Mouse (Mus musculus): ENCODE measurements around the gene Smim24.
A peak's percentile ranks its signal among the peaks of the same experiment; 100 is the strongest.

The Smim24 gene

DNA sequence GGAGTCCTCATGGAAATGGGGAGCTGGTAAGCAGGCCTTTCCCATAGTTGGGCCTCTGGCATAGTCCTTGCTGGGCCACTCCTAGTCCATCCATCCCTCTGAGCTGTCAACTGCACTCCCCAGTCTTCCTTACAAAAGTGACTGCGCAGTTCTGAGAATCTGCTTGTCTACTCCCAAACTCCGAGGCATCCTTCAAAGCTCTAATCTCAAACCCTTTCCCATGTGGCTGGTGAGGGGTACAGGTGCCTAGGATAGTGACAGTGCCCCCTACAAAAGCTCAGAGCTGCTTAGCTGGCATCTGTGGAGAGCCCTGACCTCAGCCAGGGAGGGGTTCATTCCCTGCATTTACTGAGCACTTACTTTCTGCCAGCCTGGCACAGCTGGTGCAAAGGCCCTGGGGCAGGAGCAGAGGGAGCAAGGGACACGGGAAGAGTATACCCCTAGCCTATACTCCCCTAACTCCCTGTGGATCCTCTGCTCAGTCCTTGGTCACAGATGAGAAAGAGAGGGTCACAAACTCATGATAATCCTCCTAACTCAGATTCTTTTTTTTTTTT, 29.9 kb downstream of the Smim24 start:
- no peak for DNase-seq (ENCODE audit: low spot score)

GRCm38 (mm10) chr10:81423476-81424245, 30.8 kb downstream of the Smim24 start:
- peak; percentile 3 for DNase-seq (ENCODE audit: low spot score)

- DNase-seq (ENCODE audit: low spot score): peak; percentile 27
These were observed 31.6 kb downstream of the Smim24 start for GRCm38 (mm10) chr10:81424246-81425051.

DNA sequence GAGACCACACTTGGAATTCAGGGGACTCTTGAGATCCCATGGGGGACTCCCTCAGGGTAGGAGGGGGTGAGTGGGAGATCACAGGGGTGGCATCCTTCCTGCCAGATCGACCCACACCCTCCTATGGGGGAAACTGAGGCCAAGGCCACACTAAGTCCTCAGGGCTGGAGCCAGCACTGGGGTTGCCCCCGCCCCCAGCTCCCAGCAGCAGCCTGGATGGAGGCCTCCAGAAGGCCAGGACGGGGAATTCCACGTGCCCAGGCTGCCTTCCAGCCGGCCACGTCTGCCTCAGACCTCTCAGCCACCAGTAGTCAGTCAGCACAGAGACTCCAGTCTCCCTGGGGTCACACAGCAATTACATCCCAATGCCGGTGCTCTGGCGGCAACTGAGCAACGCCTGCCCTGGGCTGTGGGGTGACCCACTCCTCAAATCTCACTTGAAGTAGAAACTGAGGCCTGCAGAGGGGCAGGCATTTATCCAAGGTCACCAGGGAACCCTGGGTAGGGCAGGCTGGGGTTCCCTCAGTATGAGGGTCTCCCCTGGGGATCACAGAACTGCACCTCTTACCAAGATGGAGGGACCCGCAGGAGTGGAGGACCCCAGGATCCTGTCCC, 32.5 kb downstream of the Smim24 start:
- DNase-seq (ENCODE audit: low spot score): peak; percentile 18

GRCm38 (mm10) chr10:81426081-81426671, 33.3 kb downstream of the Smim24 start:
- DNase-seq (ENCODE audit: low spot score): peak; percentile 11

- peak; percentile 50 for DNase-seq (ENCODE audit: low spot score)
These were observed 34.0 kb downstream of the Smim24 start for GRCm38 (mm10) chr10:81426897-81427296.

DNA sequence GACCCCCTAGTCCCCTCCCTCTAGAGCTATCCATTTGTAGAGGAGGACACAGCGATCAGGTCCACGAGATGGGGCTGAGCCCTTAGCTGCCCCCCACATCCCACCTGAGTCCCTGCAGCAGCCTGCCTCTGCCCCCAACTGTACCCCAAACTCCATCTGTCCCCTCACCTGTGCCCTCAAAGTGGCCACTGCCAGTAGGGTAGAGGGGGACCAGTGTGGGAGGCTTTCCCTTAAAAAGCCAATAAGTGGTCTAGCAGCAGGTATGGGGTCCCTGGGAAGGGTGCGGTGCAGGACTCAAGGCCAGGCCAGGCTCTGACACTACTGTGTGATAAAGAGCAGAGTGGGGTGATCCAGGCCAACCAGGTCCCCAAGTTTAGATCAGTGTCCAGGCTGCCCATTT, 34.5 kb downstream of the Smim24 start:
- peak; percentile 8 for DNase-seq (ENCODE audit: low spot score)

GRCm38 (mm10) chr10:81427804-81428506, 35.1 kb downstream of the Smim24 start:
- DNase-seq (ENCODE audit: low spot score): peak; percentile 28

DNA sequence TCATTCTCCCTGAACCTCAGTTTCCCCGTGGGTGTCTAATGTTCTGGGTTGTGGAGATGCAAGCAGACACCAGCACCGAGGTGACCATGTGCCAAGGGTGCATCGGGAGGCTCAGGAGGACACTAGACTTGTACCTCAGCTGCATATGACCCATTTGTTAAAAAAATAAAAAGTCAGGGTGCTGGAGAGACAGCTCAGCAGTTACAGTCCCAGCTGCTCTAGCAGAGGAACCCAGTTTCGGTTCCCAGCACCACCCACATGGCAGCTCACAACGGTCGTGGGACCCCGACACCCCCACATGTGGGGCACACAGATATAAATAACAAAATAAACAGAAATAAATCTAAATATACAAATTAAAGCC, 35.6 kb downstream of the Smim24 start:
- peak; percentile 9 for DNase-seq (ENCODE audit: low spot score)

DNA sequence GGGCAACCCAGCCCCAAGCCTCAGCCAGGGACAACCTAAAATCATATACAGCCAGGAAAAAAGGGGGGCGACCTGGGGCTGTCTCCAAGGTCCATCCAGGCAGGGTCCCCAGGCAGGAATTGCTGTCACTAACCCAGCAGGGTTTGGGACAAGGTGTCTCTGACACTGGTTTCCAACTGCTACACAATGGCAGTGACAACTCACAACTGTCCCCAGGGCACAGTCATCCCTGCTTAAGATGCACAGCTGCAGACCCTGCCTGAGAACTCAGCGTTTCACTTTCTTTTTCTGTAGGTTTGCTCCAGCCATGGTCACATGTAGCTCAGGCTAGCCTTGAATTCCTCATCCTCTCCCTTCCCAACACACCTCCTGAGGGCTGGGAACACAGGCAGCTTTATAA, 36.2 kb downstream of the Smim24 start:
- peak; percentile 29 for DNase-seq (ENCODE audit: low spot score)

DNA sequence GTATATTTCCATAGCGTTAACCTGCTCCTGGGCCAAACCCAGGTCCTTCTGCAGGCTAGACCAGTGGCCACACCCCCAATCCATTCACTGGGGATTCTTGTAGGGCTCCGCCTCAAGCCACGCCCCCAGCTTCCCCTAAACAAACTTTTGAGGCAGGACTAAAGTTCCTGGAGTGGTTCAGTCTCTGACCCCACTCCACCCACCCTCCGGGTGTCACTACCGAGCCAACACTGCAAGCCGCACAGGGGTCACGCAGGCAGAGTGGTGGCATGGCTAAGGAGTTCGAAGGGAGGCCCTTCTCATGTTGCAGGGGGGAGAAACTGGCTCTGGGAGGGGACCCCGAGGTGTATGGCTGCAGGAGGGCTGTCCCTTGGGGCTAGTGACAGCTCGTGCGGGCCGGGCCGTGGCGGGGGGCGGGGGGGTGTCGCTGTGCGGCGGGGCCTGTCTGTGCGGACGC, 36.8 kb downstream of the Smim24 start:
- DNase-seq (ENCODE audit: low spot score): peak; percentile 82

DNA sequence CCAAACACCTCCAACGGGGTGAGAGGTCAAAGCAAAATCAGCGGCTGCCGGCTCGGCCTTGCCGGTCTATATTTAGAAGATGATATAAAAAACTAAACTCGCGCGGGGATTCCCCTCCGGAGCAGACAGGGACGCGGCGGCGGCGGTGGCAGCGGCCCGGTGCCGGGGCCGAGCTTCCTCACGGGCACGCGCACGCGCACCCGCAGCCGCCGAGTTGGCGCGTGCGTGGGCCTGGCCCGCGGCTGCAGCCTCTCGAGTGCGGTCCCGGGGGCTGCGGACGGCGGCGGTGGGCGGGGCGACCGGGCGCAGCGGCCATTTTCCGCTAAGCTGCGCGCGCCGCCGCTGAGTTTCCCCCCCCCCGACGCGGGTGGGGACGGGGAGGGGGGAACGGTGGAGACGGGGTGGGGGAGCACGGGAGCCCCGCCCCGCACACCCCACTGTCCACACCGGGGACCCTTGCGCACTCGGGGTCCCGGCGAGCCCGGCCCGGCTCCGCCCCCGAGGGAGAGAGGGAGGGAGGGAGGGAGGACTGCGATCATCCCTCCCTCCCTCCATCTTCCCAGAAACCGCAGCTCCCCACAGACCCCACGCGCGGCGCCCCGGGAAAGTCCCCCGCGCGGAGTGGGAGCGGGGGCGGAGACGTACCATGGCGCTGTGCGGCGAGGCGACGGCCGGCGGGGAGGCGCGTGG, 37.4 kb downstream of the Smim24 start:
- DNase-seq (ENCODE audit: low spot score): peak; percentile 84

DNA sequence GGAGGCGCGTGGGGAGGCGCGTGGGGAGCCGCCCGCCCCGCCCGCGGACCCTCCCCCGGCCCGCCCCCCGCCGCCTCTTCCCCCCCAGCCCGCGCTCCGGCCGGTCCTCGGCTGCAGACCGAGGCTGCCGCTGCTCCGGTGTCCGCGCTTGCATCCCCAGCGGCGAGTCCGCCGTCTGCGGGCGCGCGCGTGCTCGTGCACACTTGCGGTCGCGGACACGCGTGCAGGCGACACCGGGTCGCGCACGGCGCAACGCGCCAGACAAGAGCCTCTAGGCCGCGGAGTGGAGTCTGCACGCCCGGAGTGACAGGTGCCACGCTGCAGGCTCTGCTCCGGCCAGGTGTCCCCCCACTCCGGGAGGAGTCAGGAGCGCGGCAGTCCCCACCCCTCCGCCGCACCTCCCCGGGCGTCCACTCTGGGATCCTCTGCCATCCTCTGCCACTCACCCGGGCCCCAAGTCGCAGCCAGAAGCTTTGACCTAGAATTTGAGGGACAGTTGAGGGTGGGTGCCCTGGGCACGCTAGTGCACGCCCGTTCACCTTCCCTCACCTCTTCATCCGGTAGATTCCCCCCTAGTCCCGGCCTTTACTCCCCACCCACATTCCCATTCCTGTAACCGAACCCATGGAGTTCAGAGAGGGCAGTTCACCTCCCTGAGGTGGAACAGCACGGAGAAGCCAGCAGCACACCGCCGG, 38.1 kb downstream of the Smim24 start:
- DNase-seq (ENCODE audit: low spot score): peak; percentile 78

DNA sequence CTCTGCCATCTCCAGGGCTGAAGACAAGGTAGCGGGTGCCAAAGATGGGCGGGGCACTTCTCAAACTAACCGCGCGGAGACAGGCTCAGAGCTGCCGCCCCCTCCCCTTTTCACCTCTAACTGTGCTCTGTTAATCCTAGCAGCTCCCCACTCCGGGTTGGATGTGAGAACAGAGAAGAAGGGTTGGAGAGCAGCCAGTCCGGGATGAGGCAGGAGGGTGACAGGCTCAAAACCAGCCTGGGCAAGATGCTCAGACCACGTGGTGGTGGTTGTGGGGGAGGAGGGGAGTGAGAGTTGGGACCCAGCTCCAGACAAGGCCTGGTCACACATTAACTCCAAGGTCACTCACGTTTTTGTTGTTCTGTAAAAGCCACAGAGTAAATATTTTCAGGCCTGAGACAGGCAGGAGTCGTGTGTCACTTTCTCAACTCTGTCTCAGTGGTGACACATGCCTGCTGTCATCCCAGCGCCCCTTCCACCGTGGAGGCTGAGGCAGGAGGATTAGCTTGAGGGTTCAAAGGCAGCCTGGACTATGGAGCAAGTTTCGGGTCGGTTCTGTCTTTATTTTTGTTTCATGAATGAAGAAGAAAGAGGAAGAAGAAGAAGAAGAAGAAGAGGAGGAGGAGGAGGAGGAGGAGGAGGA, 38.8 kb downstream of the Smim24 start:
- DNase-seq (ENCODE audit: low spot score): peak; percentile 64

DNA sequence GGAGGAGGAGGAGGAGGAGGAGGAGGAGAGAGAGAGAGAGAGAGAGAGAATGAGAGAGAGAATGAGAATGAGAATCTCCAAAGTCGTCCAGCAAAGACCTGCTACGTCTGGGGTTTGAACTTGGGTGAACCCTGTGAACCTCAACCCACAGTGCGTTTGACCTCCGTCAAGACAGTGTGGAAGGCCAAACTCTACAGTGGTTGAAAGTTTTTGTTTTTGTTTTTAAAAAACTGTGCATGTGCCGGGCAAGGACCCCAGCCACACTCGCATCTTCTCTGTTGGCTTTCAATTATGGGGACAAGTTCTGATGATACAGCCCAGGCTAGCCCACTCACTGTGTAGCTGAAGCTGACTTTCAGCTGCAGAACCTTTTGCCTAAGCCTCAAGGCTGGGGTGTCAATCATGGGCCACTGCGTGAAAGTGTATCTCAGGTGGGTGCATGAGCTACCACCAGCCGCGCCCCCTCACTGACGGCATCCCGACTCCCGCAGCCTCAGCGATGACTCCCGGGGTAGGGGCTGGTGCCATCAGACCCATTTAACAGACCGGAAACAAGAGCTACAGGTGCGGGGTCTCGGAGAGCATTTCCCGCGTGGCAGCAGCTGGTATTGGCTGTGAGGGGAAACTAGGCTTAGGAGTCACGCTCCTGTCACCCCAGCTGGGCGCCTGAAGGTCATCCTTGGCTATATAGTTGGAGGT, 39.5 kb downstream of the Smim24 start:
- DNase-seq (ENCODE audit: low spot score): no peak

- DNase-seq (ENCODE audit: low spot score): peak; percentile 96
These were observed 40.0 kb downstream of the Smim24 start for GRCm38 (mm10) chr10:81432868-81433262.

DNA sequence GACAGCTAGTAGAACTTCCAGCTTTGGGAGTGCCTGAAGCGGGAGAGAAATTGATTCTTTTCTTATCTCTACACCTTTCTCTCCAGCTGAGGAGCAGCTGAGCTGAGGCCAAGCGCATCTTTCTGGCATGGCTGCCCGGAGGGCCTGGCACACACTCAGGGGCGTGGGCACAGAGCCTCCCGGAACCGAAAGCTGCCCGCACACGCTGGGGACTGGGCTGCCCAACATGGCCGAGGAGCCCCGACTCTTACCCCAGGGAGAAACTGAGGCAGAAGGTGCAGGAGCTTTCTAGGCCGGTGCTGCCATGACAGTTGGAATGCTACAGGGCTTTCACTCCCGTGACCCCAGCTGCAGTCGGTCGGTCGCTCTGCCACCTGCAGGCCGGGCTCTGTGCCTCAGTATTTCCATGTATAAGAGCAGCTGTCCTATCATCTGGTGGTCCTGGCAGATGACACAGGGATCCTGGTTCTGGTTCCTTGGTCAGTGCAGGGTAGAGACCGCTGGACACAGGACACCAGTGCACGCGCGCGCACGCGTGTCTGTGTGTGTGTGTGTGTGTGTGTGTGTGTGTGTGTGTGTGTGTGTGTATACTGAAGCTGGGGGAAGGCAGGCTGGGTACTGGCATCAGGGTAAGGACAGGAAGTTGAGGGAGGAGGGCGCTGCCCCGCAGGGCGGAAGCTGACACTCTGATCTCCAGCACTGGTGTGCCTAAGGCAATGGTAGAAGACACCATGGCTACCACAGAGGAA, 40.9 kb downstream of the Smim24 start:
- peak; percentile 54 for DNase-seq (ENCODE audit: low spot score)
